Mouse (Mus musculus): ENCODE data around the gene Fbxl15. TPM values are rescaled to one million over a fixed set of nuclear protein-coding genes. Genes with fewer than 3 reads are reported as not detected.
A peak's percentile ranks its signal among the peaks of the same experiment; 100 is the strongest.

Fbxl15 gene
- total RNA-seq, 2 experiments from 2014 or later = 2.9 TPM

DNA sequence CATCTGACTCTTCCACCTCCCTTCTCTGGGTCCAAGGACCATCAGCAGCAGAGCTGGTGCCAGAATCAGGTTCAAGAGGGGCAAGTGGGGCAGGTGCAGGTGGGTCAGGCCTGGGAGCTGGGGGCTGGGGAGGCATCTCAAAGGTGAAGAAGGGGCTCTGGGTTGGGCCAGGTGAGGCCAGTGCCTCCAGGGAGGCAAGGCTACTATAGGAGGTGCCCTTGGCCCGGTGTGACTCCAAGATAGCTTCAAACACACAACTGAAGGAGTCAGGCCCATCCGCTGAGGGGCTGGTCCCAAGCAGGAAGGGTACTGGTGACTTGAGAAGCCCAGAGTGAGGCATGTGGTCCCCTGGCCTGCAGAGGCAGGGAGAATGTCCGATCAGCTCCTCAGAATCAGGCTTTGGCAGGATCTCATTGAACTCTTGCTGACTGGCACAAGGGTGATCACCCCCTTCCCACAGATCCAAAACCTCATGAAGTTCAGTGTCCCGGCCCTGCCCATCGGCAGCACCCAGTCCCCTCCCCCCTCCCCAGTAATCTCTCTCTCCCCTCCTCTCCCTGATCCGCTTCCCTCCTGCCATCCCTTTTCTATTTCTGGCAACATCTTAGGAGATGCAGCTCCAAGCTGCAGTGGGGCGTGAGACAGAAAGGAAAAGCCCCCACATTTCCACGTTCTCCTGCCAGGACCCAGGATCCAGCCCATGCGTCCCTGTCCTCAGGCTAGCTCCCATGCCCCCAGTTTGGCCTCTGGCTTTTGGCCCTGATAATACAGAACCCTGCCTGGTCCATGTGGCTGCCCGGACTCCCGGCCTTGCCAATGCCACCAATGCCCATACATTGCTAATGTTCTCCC, 5.6 kb upstream of the Fbxl15 start:
- no peak for DNase-seq

DNA sequence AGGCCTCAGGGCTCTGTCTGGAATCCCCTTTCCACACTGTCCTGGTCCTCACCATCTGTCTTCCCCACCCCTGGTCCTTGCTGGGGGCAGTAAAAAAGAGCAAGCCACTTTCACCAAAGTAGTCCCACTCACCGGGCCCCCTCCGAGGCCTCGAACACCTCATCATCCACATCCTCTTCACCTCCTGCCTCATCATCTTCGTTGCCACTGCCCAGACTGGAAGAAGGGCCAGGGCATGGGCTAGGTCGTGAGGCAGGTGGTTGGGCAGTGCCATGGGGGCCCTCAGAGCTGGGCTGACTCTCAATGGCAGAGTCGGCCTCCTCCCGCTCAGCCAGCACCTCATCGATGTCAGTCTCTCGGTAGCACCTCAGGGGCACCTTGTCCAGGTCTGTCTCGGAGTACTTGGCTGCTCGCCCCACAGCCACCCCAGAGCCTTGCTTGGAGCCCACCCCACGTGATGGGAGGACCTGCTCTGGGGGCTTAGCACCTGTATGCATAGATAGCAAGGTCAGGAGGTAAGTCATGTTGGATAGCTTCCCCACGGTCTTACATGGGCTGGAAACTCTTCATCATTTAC, 4.9 kb upstream of the Fbxl15 start:
- DNase-seq = no peak

DNA sequence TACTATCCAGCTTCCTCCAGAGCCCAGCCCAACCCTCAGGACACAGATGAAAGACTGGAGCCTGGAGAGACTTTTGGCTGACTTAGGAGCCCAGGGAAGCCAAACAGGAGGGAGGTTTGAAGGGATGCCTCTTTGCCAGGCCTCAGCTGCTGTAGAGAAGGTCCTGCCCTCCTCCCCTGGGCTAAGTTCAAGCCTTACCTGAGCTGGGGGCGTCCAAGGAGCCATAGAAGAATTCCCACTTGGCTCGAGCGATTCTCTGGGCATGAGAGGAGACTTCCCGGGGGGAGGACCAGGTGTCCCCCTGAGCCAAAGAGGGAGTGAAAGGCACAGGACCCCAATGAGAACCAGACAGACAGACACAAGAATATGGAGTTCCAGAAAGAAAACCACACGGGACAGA, 4.3 kb upstream of the Fbxl15 start:
- no peak for DNase-seq

GRCm38 (mm10) chr19:46324366-46324765, 3.6 kb upstream of the Fbxl15 start:
- no peak for DNase-seq

DNA sequence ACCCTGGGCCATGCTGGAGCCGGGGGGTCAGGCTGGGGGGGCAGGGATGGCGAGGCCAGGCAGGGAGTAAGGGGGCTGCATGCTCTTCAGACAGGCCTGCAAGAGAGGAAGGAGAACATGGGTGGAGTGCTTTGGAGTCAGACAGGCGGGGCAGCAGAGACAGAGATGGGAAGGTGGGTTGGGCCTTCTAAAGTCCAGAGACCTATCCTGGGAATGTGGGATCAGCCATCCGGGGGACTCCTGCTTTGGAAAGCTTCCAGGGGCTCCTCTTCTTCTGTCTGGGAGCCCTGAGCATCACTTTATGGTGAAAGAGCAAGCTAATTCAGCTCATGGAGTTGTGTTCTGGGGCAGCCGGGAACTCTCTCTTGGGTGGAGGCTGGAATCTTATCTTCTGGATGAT, 3.1 kb upstream of the Fbxl15 start:
- no peak for DNase-seq

- DNase-seq = no peak
Observed at GRCm38 (mm10) chr19:46326019-46326755, 1.8 kb upstream of the Fbxl15 start.

- DNase-seq = no peak
Observed at GRCm38 (mm10) chr19:46326756-46327305, 1.2 kb upstream of the Fbxl15 start, which contains the start of gene Psd. TSS of gene Psd (minus strand) at chr19:46327156.

DNA sequence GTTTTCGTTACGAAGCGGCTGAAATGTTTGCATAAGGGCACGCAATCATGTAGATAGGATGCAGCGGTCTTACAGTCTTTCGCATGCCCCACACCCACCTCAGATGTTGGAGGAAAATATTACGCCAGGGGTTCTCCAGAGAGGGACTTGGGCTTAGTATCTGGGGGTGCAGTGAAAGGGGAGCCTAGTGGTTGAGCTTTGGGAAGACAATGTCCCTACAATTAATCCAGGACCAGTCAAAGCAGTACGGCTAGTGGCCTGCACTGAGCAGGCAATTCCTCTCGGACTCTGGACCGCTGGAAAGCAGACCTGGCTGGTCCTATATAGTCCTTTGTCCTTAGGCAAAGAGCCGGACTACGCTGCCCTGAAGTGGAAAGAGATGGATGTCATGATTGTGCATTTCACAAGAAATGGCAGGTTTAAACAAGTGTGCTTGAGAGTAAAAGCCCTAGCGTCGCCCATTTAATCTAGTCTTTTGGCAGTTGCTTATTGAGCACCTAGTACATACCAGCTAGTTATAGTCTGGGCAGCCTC, 386 bp upstream of the Fbxl15 start:
- no peak for DNase-seq

- DNase-seq = no peak
Observed at GRCm38 (mm10) chr19:46329031-46329641, 1.2 kb downstream of the Fbxl15 start.

GRCm38 (mm10) chr19:46329951-46330350, 2.0 kb downstream of the Fbxl15 start:
- DNase-seq = peak; percentile 66

GRCm38 (mm10) chr19:46330696-46331095, 2.7 kb downstream of the Fbxl15 start:
- no peak for DNase-seq

DNA sequence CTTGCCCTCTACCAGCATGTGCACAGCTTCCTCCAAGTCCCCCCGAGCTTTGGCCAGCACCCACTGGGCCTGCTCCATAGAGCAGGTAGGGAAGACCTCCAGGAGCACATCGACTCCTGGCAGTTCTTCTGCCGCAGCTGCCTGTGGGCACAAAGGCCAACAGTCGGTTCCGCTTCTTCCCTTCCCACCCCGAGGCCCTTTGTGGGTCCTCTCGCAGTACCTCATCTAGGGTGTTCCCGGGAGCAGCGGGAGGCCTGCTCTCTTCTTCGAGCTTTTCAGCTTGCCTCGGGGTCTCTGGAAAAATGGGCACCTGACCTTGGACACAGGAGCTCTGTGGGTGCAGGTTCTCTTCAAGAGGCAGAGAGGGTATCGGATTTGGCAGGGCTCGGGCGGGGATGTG, 3.3 kb downstream of the Fbxl15 start:
- DNase-seq = no peak

- DNase-seq = no peak
Observed at GRCm38 (mm10) chr19:46331936-46332335, 4.0 kb downstream of the Fbxl15 start.

- no peak for DNase-seq
Observed at GRCm38 (mm10) chr19:46332721-46333339, 4.8 kb downstream of the Fbxl15 start.

GRCm38 (mm10) chr19:46333906-46334305, 5.9 kb downstream of the Fbxl15 start:
- no peak for DNase-seq

GRCm38 (mm10) chr19:46337719-46338330, 9.8 kb downstream of the Fbxl15 start:
- DNase-seq = no peak

DNA sequence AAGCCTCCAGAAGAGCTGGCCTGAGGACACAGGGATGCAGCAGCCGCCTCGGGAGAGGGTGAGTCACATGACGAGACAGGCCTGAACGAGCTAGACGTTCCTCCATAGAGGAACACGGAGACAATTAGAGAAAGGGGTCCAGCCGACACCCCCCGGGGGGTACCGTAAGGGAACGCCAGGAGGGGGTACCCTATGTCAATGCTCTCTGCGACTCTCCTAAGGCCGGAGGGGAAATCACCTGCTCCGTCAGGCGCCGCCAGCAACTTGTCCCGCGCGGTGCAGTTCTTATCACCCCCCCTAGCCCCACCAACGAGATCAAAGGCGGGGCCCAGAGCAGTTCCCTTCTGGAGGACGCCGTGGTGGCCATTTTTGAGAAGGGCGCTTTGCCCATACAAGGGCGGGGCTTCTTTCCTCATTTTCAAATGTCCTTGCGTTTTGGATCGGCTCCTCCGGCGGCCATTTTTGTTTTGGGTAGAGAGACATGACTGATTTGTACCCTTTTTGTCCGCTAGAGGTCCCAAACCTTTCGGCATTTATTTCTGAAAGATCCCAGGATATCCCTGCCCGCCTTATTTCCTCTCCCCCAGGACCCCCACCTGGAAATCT, 10.4 kb downstream of the Fbxl15 start, which contains the start of gene Cuedc2:
Cuedc2 (minus strand) TSS at position 372 of the 606 bp plus-strand sequence.
- DNase-seq = peak; percentile 93

DNA sequence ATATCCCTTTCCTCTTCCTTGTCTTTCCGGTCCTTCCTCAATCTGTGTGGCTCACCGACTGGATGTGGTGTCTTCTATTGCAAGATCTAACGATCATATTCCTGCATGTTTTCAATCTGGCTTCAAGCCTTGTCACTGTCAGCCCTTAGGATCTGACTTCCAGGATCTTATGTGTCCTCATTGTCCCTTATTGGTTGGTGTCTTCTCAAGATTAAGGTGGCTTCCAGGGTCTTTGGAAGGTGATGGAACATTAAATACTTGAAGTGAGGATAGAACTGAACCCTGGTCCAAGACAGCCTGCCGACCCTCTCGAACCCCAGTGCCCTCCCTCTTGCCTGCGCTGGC, 10.9 kb downstream of the Fbxl15 start:
- no peak for DNase-seq

DNA sequence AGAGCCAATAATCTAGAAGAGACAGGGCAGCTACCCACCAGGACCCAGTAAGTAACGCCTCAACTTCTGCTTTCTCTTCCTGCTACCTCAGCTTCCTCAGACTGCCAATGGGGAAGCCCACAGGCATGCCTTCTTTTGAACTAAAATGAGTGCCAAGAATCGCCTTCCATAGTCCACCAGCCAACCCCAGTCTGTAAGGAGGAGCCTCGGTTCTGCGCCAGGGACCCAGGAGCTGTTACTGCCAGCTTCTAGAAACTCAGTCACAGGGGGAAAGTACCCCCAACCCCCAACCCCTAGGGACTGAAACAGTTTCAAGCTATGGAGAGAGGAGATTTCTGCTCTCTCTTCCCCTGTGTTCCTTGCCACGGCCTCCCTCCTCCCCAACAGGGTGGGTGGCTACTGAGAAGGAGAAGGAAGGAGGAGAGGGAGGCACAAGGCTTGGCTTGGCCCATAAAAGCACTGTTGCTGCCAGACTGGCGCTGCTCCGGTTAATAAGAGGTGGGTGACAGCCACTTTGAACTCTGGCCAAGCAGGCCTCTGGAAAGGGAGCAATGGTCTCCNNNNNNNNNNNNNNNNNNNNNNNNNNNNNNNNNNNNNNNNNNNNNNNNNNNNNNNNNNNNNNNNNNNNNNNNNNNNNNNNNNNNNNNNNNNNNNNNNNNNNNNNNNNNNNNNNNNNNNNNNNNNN, 11.4 kb downstream of the Fbxl15 start:
- no peak for DNase-seq

Measured in gastrocnemius, postnatal 25 days (tissue).